Mouse (Mus musculus) testis, adult 2 months (tissue): Measurements from ENCODE around the gene Emp1.

Experiments
- CTCF ChIP-seq: fragments of 200-500 bp; IDR thresholded peaks from 2 replicates; pipeline ENCODE4 v1.5.1; 2012; ENCODE audit warnings: low read depth, mild to moderate bottlenecking, inconsistent platforms, low read length, moderate library complexity; ENCODE audit not compliant: control insufficient read depth, insufficient read depth, insufficient replicate concordance
- POLR2A ChIP-seq: fragments of 200-500 bp; IDR thresholded peaks from 2 replicates; pipeline ENCODE4 v1.6.1; 2012; ENCODE audit warnings: low read depth, mild to moderate bottlenecking, inconsistent platforms, low read length, moderate library complexity; ENCODE audit not compliant: control insufficient read depth

DNA sequence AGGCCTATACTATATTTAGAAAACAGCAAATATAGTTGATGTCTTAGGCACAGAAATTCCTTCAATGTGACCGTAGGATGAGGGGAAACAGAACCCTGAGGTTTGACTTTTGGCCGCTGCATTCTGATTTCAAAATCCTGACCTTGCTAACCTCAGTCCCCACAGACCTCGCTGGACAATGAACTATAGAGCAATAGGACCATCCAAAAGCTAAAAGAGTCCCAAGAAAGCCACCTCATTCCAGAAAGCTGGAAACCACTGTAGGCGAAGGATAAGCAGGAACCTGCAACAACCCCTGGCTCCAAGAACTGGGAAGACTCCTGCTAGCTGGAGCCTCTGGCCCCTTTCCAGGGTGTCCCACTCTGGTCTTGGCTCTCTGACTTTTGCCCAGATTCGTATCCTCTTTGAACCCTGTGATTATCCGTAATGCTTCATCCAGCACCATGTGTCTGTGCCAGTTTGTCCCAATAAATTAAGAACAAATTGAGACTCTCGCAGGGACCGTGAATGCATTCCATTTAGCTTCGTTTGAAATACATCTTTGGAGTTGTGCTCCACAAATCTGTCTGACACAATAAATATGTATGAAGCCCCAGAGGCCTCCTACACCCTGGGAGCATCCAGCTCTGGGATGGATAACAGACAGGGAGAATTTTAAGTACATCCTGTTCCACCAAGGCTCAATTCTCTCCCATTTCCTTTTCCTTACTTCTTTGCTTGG, 21.8 kb upstream of the Emp1 start:
- TF ChIP-seq CTCF (no peak), POLR2A (no peak)
